Mouse (Mus musculus) liver, embryonic 11.5 days (tissue): ENCODE measurements around the gene Pet100. TPM values are rescaled to one million over a fixed set of nuclear protein-coding genes. Genes with fewer than 3 reads are reported as not detected.

Experiments used
- polyA plus RNA-seq: library from polyadenylated mRNA; unstranded; fragments of >200 nt; fragmentation: Nextera tagmentation; extraction: Ambion mirVana; gene quantifications from 2 replicates; pipeline ENCODE4 v1.2.1, GENCODE M21; 2014

Pet100 gene
- polyA plus RNA-seq, 1 experiment from 2014 or later = 111 TPM

Other genes with a start within 250 kb of the Pet100 start
- 5.2 and 6.4 TPM in 2 replicates for gene Arhgef18, start 228.5 kb upstream of the Pet100 start, polyA plus RNA-seq
- gene Pex11g, start 153.9 kb upstream of the Pet100 start, polyA plus RNA-seq = 3.4 and 4.3 TPM in 2 replicates
- gene Tex45, start 150.7 kb upstream of the Pet100 start, polyA plus RNA-seq = not detected in 2 replicates
- 8.7 and 8.9 TPM in 2 replicates for gene Zfp358, start 128.4 kb upstream of the Pet100 start, polyA plus RNA-seq
- gene Mcoln1, start 121.1 kb upstream of the Pet100 start, polyA plus RNA-seq = 36.2 and 39.8 TPM in 2 replicates
- gene Pnpla6, start 106.2 kb upstream of the Pet100 start, polyA plus RNA-seq = 17.8 and 22.9 TPM in 2 replicates
- 3.0 and 4.9 TPM in 2 replicates for gene C330021F23Rik, start 53.6 kb upstream of the Pet100 start, polyA plus RNA-seq
- gene Camsap3, start 34.3 kb upstream of the Pet100 start, polyA plus RNA-seq = 3.5 and 3.9 TPM in 2 replicates
- 60.5 and 66.8 TPM in 2 replicates for gene Xab2, start 232 bp upstream of the Pet100 start, polyA plus RNA-seq
- gene Pcp2, start 4.0 kb downstream of the Pet100 start, polyA plus RNA-seq = 0.40 TPM in 1 of 2 replicates, not detected in the other
- 97.5 and 105 TPM in 2 replicates for gene Stxbp2, start 9.4 kb downstream of the Pet100 start, polyA plus RNA-seq
- gene Retn, start 34.2 kb downstream of the Pet100 start, polyA plus RNA-seq = 0.29 and 0.40 TPM in 2 replicates
- 0.52 and 1.0 TPM in 2 replicates for gene Mcemp1, start 44.2 kb downstream of the Pet100 start, polyA plus RNA-seq
- 7.3 and 11.4 TPM in 2 replicates for gene Fcor, start 50.8 kb downstream of the Pet100 start, polyA plus RNA-seq
- 29.5 and 31.6 TPM in 2 replicates for gene Trappc5, start 54.8 kb downstream of the Pet100 start, polyA plus RNA-seq
- 0.10 TPM in 1 of 2 replicates, not detected in the other for gene Fcer2a, start 72.6 kb downstream of the Pet100 start, polyA plus RNA-seq
- 0.92 and 1.8 TPM in 2 replicates for gene Clec4g, start 99.1 kb downstream of the Pet100 start, polyA plus RNA-seq
- gene Cd209a, start 127.4 kb downstream of the Pet100 start, polyA plus RNA-seq = 0.23 TPM in 1 of 2 replicates, not detected in the other
- gene Cd209e, start 232.8 kb downstream of the Pet100 start, polyA plus RNA-seq = not detected in 2 replicates